Mouse (Mus musculus): Measurements from ENCODE around the gene Smpx. TPM values are rescaled to one million over a fixed set of nuclear protein-coding genes. Genes with fewer than 3 reads are reported as not detected.

Smpx gene
- 0.29 TPM in 1 of 2 replicates, not detected in the other for polyA plus RNA-seq (2015; fragmentation: Nextera tagmentation; extraction: Ambion mirVana)

DNA sequence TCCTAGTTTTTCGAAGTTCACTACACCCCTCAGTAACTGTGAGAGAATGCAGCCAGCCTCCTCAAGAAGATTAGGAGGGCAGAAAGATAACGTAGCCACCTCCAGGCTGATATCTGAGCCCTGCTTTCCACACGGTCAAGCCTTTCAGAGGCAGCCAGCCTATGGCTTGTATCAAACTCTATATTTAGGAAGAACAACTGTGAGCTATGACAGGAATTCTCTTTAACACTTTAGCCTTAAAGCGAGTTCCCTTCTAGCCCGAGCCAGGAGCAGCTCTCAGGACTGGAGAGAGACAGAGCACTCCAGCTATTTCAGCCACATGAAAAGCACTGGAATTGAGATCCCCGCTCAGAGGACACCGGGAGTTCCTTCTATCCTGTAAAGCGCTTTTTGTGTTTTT lies at the start of gene Smpx:
Gene Smpx, plus strand, starts transcription at position 49 of the 400 bp plus-strand sequence.
- no peak within 1 kb of the TSS for H3K4me3 ChIP-seq (replicated peaks; ENCODE audit: low read length)
- no peak within 1 kb of the TSS for H3K4me2 ChIP-seq (ENCODE audit: low read length)
- H3K36me3 ChIP-seq (ENCODE audit: control insufficient read depth, insufficient read depth): no peaks in the 10 kb centered on the region
- H3K9ac ChIP-seq (replicated peaks; ENCODE audit: low read depth, low read length): no peak within 1 kb of the TSS
- no peak within 1 kb of the TSS for H3K27ac ChIP-seq (ENCODE audit: low read length)
- no peak for ATAC-seq
- WGBS: 79% methylated on average over 8 of the region's 8 CpGs
- no peaks in the 10 kb centered on the region for H3K4me1 ChIP-seq (replicated peaks; ENCODE audit: control insufficient read depth, insufficient read depth, low read length)
- H3K9me3 ChIP-seq (ENCODE audit: control insufficient read depth, low read length): no peaks in the 10 kb centered on the region
- H3K27me3 ChIP-seq (replicated peaks; ENCODE audit: control insufficient read depth, insufficient read depth, low read length): no peaks in the 10 kb centered on the region

DNA sequence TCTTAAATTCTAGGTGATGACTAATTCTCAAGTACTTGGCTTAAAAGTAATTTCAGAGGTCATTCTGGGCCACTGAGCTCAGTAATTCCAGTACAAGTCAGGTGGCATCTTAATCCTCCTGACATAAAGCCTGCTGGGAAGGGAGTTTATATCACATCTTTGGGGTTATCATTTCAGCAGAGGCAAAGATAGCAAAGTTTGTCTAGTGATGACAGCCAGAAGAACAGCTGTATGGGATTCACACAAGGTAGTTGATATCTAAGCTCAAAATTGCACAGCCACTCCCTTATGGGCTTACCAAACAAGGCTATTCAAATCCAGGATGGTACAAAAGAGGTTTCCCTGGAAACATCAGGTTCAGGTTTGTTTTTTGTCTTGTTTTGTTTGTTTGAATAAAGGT lies 43.7 kb upstream of the Smpx start:
- Histone ChIP-seq H3K36me3 (ENCODE audit: control insufficient read depth, insufficient read depth) (no peaks in the 10 kb centered on the region), H3K4me2 (ENCODE audit: low read length) (no peak overlapping the region), H3K4me1 (replicated peaks; ENCODE audit: control insufficient read depth, insufficient read depth, low read length) (no peaks in the 10 kb centered on the region), H3K9ac (replicated peaks; ENCODE audit: low read depth, low read length) (no peak overlapping the region), H3K27ac (ENCODE audit: low read length) (no peak overlapping the region), H3K4me3 (replicated peaks; ENCODE audit: low read length) (no peak overlapping the region), H3K9me3 (ENCODE audit: control insufficient read depth, low read length) (no peaks in the 10 kb centered on the region), H3K27me3 (replicated peaks; ENCODE audit: control insufficient read depth, insufficient read depth, low read length) (no peaks in the 10 kb centered on the region)
- no peak for ATAC-seq

DNA sequence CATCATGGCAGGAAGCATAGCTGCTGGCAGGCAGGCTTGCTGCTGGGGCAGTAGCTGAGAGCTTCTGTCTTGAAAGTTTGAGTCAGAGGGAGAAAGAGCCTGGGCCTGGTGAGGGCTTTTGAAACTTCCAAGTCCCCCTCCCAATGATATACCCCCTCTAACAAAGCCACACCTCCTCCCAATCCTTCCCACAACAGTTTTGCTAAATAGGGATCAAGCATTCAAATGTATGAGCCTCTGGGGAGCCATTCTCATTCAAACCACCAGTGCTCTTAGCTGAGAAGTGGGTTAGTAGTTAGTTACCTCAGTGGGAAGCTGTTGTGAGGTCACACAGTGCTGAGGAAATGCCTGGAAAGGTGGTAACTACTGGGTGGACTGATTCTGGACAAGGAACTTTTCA lies 41.4 kb upstream of the Smpx start:
- Histone ChIP-seq H3K4me2 (ENCODE audit: low read length) (no peak overlapping the region), H3K4me1 (replicated peaks; ENCODE audit: control insufficient read depth, insufficient read depth, low read length) (no peaks in the 10 kb centered on the region), H3K9me3 (ENCODE audit: control insufficient read depth, low read length) (no peaks in the 10 kb centered on the region), H3K4me3 (replicated peaks; ENCODE audit: low read length) (no peak overlapping the region), H3K27ac (ENCODE audit: low read length) (no peak overlapping the region), H3K9ac (replicated peaks; ENCODE audit: low read depth, low read length) (no peak overlapping the region), H3K27me3 (replicated peaks; ENCODE audit: control insufficient read depth, insufficient read depth, low read length) (no peaks in the 10 kb centered on the region), H3K36me3 (ENCODE audit: control insufficient read depth, insufficient read depth) (no peaks in the 10 kb centered on the region)
- no peak for ATAC-seq

DNA sequence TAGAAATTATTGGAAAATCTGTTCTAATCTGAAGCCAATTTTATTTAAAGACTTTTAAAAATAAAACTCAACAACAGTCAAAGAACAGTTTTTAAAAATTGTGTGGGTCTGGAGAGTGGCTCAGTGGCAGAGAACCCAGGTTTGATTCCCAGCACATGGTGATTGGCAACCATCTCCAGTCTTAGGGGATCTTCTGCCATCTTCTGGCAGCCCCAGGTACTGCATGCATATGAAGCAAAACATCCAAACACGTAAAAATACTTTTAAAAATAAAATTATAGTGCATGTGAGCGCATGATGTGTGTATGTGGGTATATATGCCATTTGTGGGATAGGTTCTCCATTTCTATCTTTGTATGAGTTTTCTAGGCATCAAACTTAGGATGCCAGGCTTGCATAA lies 26.9 kb upstream of the Smpx start:
- Histone ChIP-seq H3K4me1 (replicated peaks; ENCODE audit: control insufficient read depth, insufficient read depth, low read length) (no peaks in the 10 kb centered on the region), H3K4me3 (replicated peaks; ENCODE audit: low read length) (no peak overlapping the region), H3K9ac (replicated peaks; ENCODE audit: low read depth, low read length) (no peak overlapping the region), H3K27me3 (replicated peaks; ENCODE audit: control insufficient read depth, insufficient read depth, low read length) (no peaks in the 10 kb centered on the region), H3K36me3 (ENCODE audit: control insufficient read depth, insufficient read depth) (no peaks in the 10 kb centered on the region), H3K4me2 (ENCODE audit: low read length) (no peak overlapping the region), H3K9me3 (ENCODE audit: control insufficient read depth, low read length) (no peaks in the 10 kb centered on the region), H3K27ac (ENCODE audit: low read length) (no peak overlapping the region)
- 72% methylated on average over 2 of the region's 2 CpGs for WGBS
- ATAC-seq: no peak

DNA sequence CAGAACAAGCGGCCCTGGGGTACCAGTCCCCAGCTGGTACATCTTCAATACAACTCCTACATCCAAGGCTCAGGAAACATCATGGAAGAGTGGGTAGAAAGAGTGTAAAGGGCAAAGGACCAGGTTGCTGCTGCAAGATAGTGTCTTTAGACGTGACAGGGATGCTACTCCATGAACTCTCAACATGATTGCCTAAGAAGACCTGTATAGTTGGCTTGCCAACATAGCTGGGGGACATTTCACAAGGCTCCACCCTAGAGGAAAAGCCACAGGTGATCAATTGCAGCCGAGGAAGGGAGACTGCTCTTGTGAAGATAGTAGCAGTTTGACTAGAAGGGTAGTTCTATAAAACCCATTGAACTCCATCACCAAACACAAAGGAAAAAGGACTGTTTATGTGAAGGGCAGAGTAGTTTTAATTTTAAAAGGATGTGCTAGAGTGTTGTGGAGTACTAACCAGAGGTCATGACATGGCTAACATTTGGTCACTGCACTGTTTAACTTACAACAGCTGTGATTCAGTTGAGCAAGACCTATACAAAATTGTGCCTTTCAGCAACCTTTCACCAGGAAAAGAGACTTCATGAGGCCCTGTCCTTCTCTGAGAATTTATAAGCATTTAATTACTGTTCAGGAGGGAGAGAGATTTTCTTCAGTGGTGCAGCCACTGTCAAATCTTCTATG lies 23.9 kb upstream of the Smpx start:
- WGBS: 76% methylated on average over 3 of the region's 3 CpGs
- H3K27me3 ChIP-seq (replicated peaks; ENCODE audit: control insufficient read depth, insufficient read depth, low read length): no peaks in the 10 kb centered on the region

DNA sequence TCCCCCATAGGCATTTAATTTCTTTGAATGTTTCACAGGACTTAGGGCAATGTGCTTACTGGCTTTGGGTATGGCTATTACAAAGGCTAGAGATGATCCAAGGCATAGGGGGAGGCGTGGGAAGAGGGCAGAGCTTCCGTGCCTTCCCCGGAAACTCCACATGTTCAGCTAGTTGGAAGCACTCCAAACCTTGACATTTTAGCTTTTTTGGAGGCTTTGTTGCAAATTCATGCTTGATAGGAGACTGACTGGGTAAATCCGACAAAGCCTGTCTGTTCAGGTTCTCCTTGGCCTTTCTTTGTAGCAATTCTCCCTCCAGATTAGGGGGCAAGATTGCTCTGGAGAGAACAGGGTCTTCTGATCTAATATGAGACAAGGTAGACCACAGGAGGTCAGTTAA lies 7.5 kb upstream of the Smpx start:
- ATAC-seq: no peak
- no peak overlapping the region for H3K27ac ChIP-seq (ENCODE audit: low read length)
- WGBS: 43% methylated on average over 4 of the region's 4 CpGs
- H3K36me3 ChIP-seq (ENCODE audit: control insufficient read depth, insufficient read depth): no peaks in the 10 kb centered on the region
- no peaks in the 10 kb centered on the region for H3K9me3 ChIP-seq (ENCODE audit: control insufficient read depth, low read length)
- no peaks in the 10 kb centered on the region for H3K27me3 ChIP-seq (replicated peaks; ENCODE audit: control insufficient read depth, insufficient read depth, low read length)
- no peak overlapping the region for H3K4me2 ChIP-seq (ENCODE audit: low read length)
- no peak overlapping the region for H3K4me3 ChIP-seq (replicated peaks; ENCODE audit: low read length)
- no peak overlapping the region for H3K9ac ChIP-seq (replicated peaks; ENCODE audit: low read depth, low read length)
- H3K4me1 ChIP-seq (replicated peaks; ENCODE audit: control insufficient read depth, insufficient read depth, low read length): no peaks in the 10 kb centered on the region

More for the DNA sequence above, 23.9 kb upstream of the Smpx start:
- Histone ChIP-seq H3K9ac (replicated peaks; ENCODE audit: low read depth, low read length) (no peak overlapping the region), H3K36me3 (ENCODE audit: control insufficient read depth, insufficient read depth) (no peaks in the 10 kb centered on the region), H3K27ac (ENCODE audit: low read length) (no peak overlapping the region), H3K9me3 (ENCODE audit: control insufficient read depth, low read length) (no peaks in the 10 kb centered on the region), H3K4me1 (replicated peaks; ENCODE audit: control insufficient read depth, insufficient read depth, low read length) (no peaks in the 10 kb centered on the region), H3K4me3 (replicated peaks; ENCODE audit: low read length) (no peak overlapping the region), H3K4me2 (ENCODE audit: low read length) (no peak overlapping the region)
- no peak for ATAC-seq

DNA sequence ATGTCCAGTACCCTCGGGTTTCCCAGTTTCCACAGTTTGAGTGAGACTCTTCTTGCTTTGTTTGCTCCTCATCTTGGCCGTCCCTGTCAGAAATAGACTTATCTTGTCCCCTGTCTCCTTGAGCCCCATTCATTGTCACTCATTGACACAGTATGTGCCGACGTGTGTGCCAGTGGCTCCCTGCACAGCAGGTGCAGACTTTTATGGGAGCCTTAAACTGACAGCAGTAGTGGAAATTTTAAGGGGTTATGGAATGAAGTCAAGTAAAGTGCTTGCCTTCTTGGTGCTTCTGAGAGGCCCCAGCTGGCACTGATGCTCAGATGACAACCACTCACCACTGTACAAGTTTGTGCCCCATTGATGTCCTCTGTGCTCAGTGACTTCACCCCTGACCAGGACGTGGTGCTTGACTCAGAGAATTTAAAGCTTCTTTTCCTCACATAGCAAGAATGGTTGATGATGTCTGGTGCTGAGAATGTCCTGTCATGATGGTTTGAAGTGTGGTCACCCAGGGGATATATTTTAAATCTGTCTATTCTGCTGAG lies 1.0 kb upstream of the Smpx start:
- WGBS: 74% methylated on average over 5 of the region's 5 CpGs
- Histone ChIP-seq H3K9ac (replicated peaks; ENCODE audit: low read depth, low read length) (no peak overlapping the region), H3K4me2 (ENCODE audit: low read length) (no peak overlapping the region), H3K27me3 (replicated peaks; ENCODE audit: control insufficient read depth, insufficient read depth, low read length) (no peaks in the 10 kb centered on the region), H3K36me3 (ENCODE audit: control insufficient read depth, insufficient read depth) (no peaks in the 10 kb centered on the region), H3K9me3 (ENCODE audit: control insufficient read depth, low read length) (no peaks in the 10 kb centered on the region), H3K4me3 (replicated peaks; ENCODE audit: low read length) (no peak overlapping the region), H3K27ac (ENCODE audit: low read length) (no peak overlapping the region), H3K4me1 (replicated peaks; ENCODE audit: control insufficient read depth, insufficient read depth, low read length) (no peaks in the 10 kb centered on the region)
- no peak for ATAC-seq

DNA sequence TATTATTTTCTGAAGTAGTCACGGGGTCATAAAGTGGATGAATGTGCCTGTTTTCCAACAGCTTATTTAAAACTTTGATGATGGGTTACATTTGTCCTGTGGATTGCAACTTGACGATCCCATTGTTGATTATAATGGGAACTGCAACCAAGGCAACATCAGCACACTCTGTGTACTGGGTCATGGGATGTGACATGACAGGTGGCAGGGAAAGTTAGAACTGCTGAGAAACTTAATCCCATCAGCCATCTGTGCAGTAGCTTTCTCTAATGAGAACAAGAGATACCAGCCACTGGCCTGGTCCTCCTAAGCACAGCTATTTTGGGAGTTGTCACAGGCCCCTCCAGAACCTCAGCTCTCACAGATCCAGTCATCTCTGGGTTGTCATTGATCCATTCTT lies 8.5 kb downstream of the Smpx start:
- WGBS: 85% methylated on average over 2 of the region's 2 CpGs
- Histone ChIP-seq H3K27me3 (replicated peaks; ENCODE audit: control insufficient read depth, insufficient read depth, low read length) (no peaks in the 10 kb centered on the region), H3K4me3 (replicated peaks; ENCODE audit: low read length) (no peak overlapping the region), H3K4me1 (replicated peaks; ENCODE audit: control insufficient read depth, insufficient read depth, low read length) (no peaks in the 10 kb centered on the region), H3K27ac (ENCODE audit: low read length) (no peak overlapping the region), H3K4me2 (ENCODE audit: low read length) (no peak overlapping the region), H3K9ac (replicated peaks; ENCODE audit: low read depth, low read length) (no peak overlapping the region), H3K36me3 (ENCODE audit: control insufficient read depth, insufficient read depth) (no peaks in the 10 kb centered on the region), H3K9me3 (ENCODE audit: control insufficient read depth, low read length) (no peaks in the 10 kb centered on the region)
- no peak for ATAC-seq

DNA sequence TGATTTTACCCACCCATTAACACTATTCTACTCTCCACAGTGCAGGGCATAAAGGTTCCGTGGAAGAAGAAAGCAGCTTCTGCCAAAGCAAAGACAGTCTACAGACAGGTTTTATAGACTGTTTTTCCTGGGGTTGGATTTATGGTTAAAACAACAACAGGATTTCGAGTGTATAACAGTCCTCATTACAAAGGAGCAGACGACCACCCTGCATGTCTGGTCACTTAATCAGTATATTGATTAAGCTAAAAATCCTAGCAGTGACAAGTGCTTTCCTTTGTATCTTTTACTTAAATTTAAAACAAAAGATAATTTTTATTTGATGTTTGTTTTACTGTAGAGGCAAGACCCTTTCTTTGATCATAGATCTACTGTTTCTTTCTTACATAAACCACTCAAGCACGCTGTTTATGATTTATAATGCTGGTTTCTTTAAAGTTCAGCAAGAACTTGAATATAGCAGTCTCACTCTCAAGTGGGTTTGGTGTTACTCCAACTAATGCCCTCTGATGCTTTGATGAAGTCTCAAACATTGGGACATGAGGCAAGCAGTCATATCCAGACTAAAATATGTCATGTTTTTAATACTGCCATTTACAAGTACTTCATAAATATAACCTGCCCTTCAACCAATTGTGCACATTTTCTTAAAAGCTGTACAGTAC lies 10.0 kb downstream of the Smpx start:
- H3K4me2 ChIP-seq (ENCODE audit: low read length): no peak overlapping the region
- WGBS: 65% methylated on average over 4 of the region's 4 CpGs
- no peaks in the 10 kb centered on the region for H3K4me1 ChIP-seq (replicated peaks; ENCODE audit: control insufficient read depth, insufficient read depth, low read length)
- H3K27me3 ChIP-seq (replicated peaks; ENCODE audit: control insufficient read depth, insufficient read depth, low read length): no peaks in the 10 kb centered on the region
- H3K36me3 ChIP-seq (ENCODE audit: control insufficient read depth, insufficient read depth): no peaks in the 10 kb centered on the region
- H3K9me3 ChIP-seq (ENCODE audit: control insufficient read depth, low read length): no peaks in the 10 kb centered on the region
- no peak overlapping the region for H3K27ac ChIP-seq (ENCODE audit: low read length)
- no peak overlapping the region for H3K9ac ChIP-seq (replicated peaks; ENCODE audit: low read depth, low read length)
- no peak overlapping the region for H3K4me3 ChIP-seq (replicated peaks; ENCODE audit: low read length)
- ATAC-seq: no peak

Data from forebrain, embryonic 16.5 days (tissue).